Mouse (Mus musculus): ENCODE data around the gene Nck2. TPM values are rescaled to one million over a fixed set of nuclear protein-coding genes. Genes with fewer than 3 reads are reported as not detected.

The Nck2 gene
- polyA plus RNA-seq, 1 experiment from 2014 or later = 37.9 TPM

GRCm38 (mm10) chr1:43463941-43464682 is 19.7 kb downstream of the Nck2 start:
- Histone ChIP-seq H3K4me2 (replicated peaks) (no peak overlapping the region), H3K4me3 (replicated peaks; ENCODE audit: low read length) (no peak overlapping the region), H3K4me1 (replicated peaks; ENCODE audit: control insufficient read depth, insufficient read depth, low read length) (peaks cover 13% of the 10 kb centered on the region; the same call in 1 of the 2 replicates), H3K36me3 (replicated peaks; ENCODE audit: control insufficient read depth, insufficient read depth) (no peaks in the 10 kb centered on the region), H3K27ac (no peak overlapping the region), H3K27me3 (ENCODE audit: control insufficient read depth, insufficient read depth, low read length) (no peaks in the 10 kb centered on the region), H3K9me3 (ENCODE audit: control insufficient read depth, low read length) (no peaks in the 10 kb centered on the region), H3K9ac (no peak overlapping the region)
- WGBS = 80% methylated on average over 11 of the region's 11 CpGs
- ATAC-seq (ENCODE audit: low FRiP score) = no peak
- no peak for DNase-seq (ENCODE audit: low spot score)

GRCm38 (mm10) chr1:43464976-43465375 is 20.6 kb downstream of the Nck2 start:
- no peak for ATAC-seq (ENCODE audit: low FRiP score)
- H3K4me1 ChIP-seq (replicated peaks; ENCODE audit: control insufficient read depth, insufficient read depth, low read length) = peaks cover 13% of the 10 kb centered on the region; the same call in 1 of the 2 replicates
- no peak overlapping the region for H3K4me2 ChIP-seq (replicated peaks)
- no peaks in the 10 kb centered on the region for H3K36me3 ChIP-seq (replicated peaks; ENCODE audit: control insufficient read depth, insufficient read depth)
- H3K4me3 ChIP-seq (replicated peaks; ENCODE audit: low read length) = no peak overlapping the region
- H3K9me3 ChIP-seq (ENCODE audit: control insufficient read depth, low read length) = no peaks in the 10 kb centered on the region
- no peak overlapping the region for H3K9ac ChIP-seq
- no peak for DNase-seq (ENCODE audit: low spot score)
- H3K27me3 ChIP-seq (ENCODE audit: control insufficient read depth, insufficient read depth, low read length) = no peaks in the 10 kb centered on the region
- H3K27ac ChIP-seq = no peak overlapping the region

GRCm38 (mm10) chr1:43465957-43466624 is 21.7 kb downstream of the Nck2 start:
- Histone ChIP-seq H3K4me3 (replicated peaks; ENCODE audit: low read length) (no peak overlapping the region), H3K4me2 (replicated peaks) (no peak overlapping the region), H3K4me1 (replicated peaks; ENCODE audit: control insufficient read depth, insufficient read depth, low read length) (peaks cover 13% of the 10 kb centered on the region; the same call in 1 of the 2 replicates), H3K9me3 (ENCODE audit: control insufficient read depth, low read length) (no peaks in the 10 kb centered on the region), H3K27me3 (ENCODE audit: control insufficient read depth, insufficient read depth, low read length) (no peaks in the 10 kb centered on the region), H3K9ac (no peak overlapping the region), H3K36me3 (replicated peaks; ENCODE audit: control insufficient read depth, insufficient read depth) (no peaks in the 10 kb centered on the region), H3K27ac (no peak overlapping the region)
- 86% methylated on average over 9 of the region's 9 CpGs for WGBS
- ATAC-seq (ENCODE audit: low FRiP score) (no peak), DNase-seq (ENCODE audit: low spot score) (no peak)

GRCm38 (mm10) chr1:43467656-43468055 is 23.3 kb downstream of the Nck2 start:
- peaks cover 13% of the 10 kb centered on the region; the same call in 1 of the 2 replicates for H3K4me1 ChIP-seq (replicated peaks; ENCODE audit: control insufficient read depth, insufficient read depth, low read length)
- no peak for DNase-seq (ENCODE audit: low spot score)
- no peak overlapping the region for H3K27ac ChIP-seq
- H3K4me3 ChIP-seq (replicated peaks; ENCODE audit: low read length) = no peak overlapping the region
- no peaks in the 10 kb centered on the region for H3K9me3 ChIP-seq (ENCODE audit: control insufficient read depth, low read length)
- 92% methylated on average over 8 of the region's 8 CpGs for WGBS
- no peaks in the 10 kb centered on the region for H3K27me3 ChIP-seq (ENCODE audit: control insufficient read depth, insufficient read depth, low read length)
- no peak overlapping the region for H3K4me2 ChIP-seq (replicated peaks)
- no peaks in the 10 kb centered on the region for H3K36me3 ChIP-seq (replicated peaks; ENCODE audit: control insufficient read depth, insufficient read depth)
- no peak overlapping the region for H3K9ac ChIP-seq
- no peak for ATAC-seq (ENCODE audit: low FRiP score)

- Histone ChIP-seq H3K9ac (no peak overlapping the region), H3K4me2 (replicated peaks) (no peak overlapping the region), H3K9me3 (ENCODE audit: control insufficient read depth, low read length) (no peaks in the 10 kb centered on the region), H3K4me3 (replicated peaks; ENCODE audit: low read length) (no peak overlapping the region), H3K27me3 (ENCODE audit: control insufficient read depth, insufficient read depth, low read length) (no peaks in the 10 kb centered on the region), H3K4me1 (replicated peaks; ENCODE audit: control insufficient read depth, insufficient read depth, low read length) (peaks cover 13% of the 10 kb centered on the region; the same call in 1 of the 2 replicates), H3K27ac (no peak overlapping the region), H3K36me3 (replicated peaks; ENCODE audit: control insufficient read depth, insufficient read depth) (no peaks in the 10 kb centered on the region)
- 89% methylated on average over 7 of the region's 7 CpGs for WGBS
- no peak for ATAC-seq (ENCODE audit: low FRiP score)
- DNase-seq (ENCODE audit: low spot score) = no peak
Measured at GRCm38 (mm10) chr1:43468207-43468606, 23.8 kb downstream of the Nck2 start.

GRCm38 (mm10) chr1:43468978-43469377 is 24.6 kb downstream of the Nck2 start:
- WGBS = 89% methylated on average over 3 of the region's 3 CpGs
- no peak overlapping the region for H3K4me2 ChIP-seq (replicated peaks)
- DNase-seq (ENCODE audit: low spot score) (no peak), ATAC-seq (ENCODE audit: low FRiP score) (no peak)
- H3K9ac ChIP-seq = no peak overlapping the region
- H3K27me3 ChIP-seq (ENCODE audit: control insufficient read depth, insufficient read depth, low read length) = no peaks in the 10 kb centered on the region
- H3K36me3 ChIP-seq (replicated peaks; ENCODE audit: control insufficient read depth, insufficient read depth) = no peaks in the 10 kb centered on the region
- no peaks in the 10 kb centered on the region for H3K9me3 ChIP-seq (ENCODE audit: control insufficient read depth, low read length)
- H3K4me3 ChIP-seq (replicated peaks; ENCODE audit: low read length) = no peak overlapping the region
- H3K4me1 ChIP-seq (replicated peaks; ENCODE audit: control insufficient read depth, insufficient read depth, low read length) = peaks cover 11% of the 10 kb centered on the region; the same call in 1 of the 2 replicates
- H3K27ac ChIP-seq = no peak overlapping the region

GRCm38 (mm10) chr1:43470421-43471179 is 26.2 kb downstream of the Nck2 start:
- Histone ChIP-seq H3K36me3 (replicated peaks; ENCODE audit: control insufficient read depth, insufficient read depth) (no peaks in the 10 kb centered on the region), H3K9me3 (ENCODE audit: control insufficient read depth, low read length) (no peaks in the 10 kb centered on the region), H3K4me2 (replicated peaks) (no peak overlapping the region), H3K4me3 (replicated peaks; ENCODE audit: low read length) (no peak overlapping the region), H3K9ac (no peak overlapping the region), H3K27ac (no peak overlapping the region), H3K27me3 (ENCODE audit: control insufficient read depth, insufficient read depth, low read length) (no peaks in the 10 kb centered on the region), H3K4me1 (replicated peaks; ENCODE audit: control insufficient read depth, insufficient read depth, low read length) (peaks cover 15% of the 10 kb centered on the region; the same call in 1 of the 2 replicates)
- DNase-seq (ENCODE audit: low spot score) (no peak), ATAC-seq (ENCODE audit: low FRiP score) (no peak)
- 95% methylated on average over 10 of the region's 10 CpGs for WGBS

- no peaks in the 10 kb centered on the region for H3K36me3 ChIP-seq (replicated peaks; ENCODE audit: control insufficient read depth, insufficient read depth)
- no peak for ATAC-seq (ENCODE audit: low FRiP score)
- no peaks in the 10 kb centered on the region for H3K9me3 ChIP-seq (ENCODE audit: control insufficient read depth, low read length)
- no peak overlapping the region for H3K4me3 ChIP-seq (replicated peaks; ENCODE audit: low read length)
- no peak overlapping the region for H3K27ac ChIP-seq
- no peak overlapping the region for H3K4me2 ChIP-seq (replicated peaks)
- no peaks in the 10 kb centered on the region for H3K27me3 ChIP-seq (ENCODE audit: control insufficient read depth, insufficient read depth, low read length)
- 95% methylated on average over 4 of the region's 4 CpGs for WGBS
- H3K9ac ChIP-seq = no peak overlapping the region
- DNase-seq (ENCODE audit: low spot score) = no peak
- H3K4me1 ChIP-seq (replicated peaks; ENCODE audit: control insufficient read depth, insufficient read depth, low read length) = peaks cover 18% of the 10 kb centered on the region; the same call in 1 of the 2 replicates
Measured at GRCm38 (mm10) chr1:43471180-43472045, 27.0 kb downstream of the Nck2 start.

Measured in hindbrain, embryonic 14.5 days (tissue).